Mouse (Mus musculus): Measurements from ENCODE around the gene Bend7. TPM values are rescaled to one million over a fixed set of nuclear protein-coding genes. Genes with fewer than 3 reads are reported as not detected.

Bend7 gene
- polyA plus RNA-seq, 1 experiment from 2014 or later = 12.8 TPM

DNA sequence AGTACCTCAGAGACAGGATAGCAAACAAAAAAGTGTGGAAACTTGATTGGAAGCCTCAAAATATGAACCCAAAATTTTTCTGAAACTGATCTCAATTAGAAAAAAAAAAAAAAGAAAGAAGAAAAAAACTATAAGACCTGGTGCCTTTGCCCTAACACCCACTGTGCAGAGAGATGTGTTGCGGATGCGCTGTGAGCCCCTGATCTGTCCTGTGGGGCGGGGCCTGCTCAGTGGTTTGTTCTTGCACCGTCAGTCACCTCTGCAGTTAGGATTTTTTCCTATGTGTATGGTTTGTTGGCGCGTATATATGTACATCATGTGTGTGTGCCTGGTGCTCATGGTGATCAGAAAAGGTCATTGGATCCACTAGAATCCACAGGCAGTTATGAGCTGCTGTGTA is 56.3 kb downstream of the Bend7 start:
- H3K4me1 ChIP-seq (replicated peaks; ENCODE audit: control insufficient read depth, insufficient read depth, low read length) = no peaks in the 10 kb centered on the region
- no peak overlapping the region for H3K9ac ChIP-seq (ENCODE audit: low read depth, low read length)
- no peak for ATAC-seq
- WGBS = 96% methylated on average over 6 of the region's 6 CpGs
- H3K27ac ChIP-seq (ENCODE audit: low read depth, low read length) = no peak overlapping the region
- H3K27me3 ChIP-seq (replicated peaks; ENCODE audit: control insufficient read depth, insufficient read depth, low read length) = no peaks in the 10 kb centered on the region
- no peaks in the 10 kb centered on the region for H3K9me3 ChIP-seq (ENCODE audit: control insufficient read depth)
- no peak overlapping the region for H3K4me2 ChIP-seq (replicated peaks; ENCODE audit: low read depth)
- no peak for TF ChIP-seq CTCF (IDR thresholded peaks at IDR 0.05; ENCODE audit: low read depth)
- H3K4me3 ChIP-seq (ENCODE audit: low read depth, low read length) = no peak overlapping the region
- no peaks in the 10 kb centered on the region for H3K36me3 ChIP-seq (ENCODE audit: control insufficient read depth, insufficient read depth)

DNA sequence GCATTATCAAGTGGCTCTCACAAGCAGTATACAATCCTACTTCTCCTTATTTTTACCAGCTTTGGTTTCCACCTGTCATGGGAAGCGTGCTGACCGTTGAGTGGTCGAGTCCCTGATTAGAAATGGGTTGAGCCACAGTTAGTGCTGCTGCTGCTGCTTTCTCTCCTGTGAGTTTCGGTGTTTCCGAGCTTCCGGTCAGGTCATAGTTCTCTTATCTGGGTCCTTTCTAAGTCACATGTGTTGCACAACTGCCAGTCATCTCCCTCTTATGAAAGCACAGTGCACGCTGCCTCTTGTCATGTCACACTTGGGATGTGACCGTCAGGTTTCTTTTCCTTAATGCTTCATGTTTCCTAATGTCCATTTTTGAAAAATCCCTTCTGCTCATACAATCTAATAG is 59.7 kb downstream of the Bend7 start:
- TF ChIP-seq CTCF (IDR thresholded peaks at IDR 0.05; ENCODE audit: low read depth) = no peak
- no peaks in the 10 kb centered on the region for H3K27me3 ChIP-seq (replicated peaks; ENCODE audit: control insufficient read depth, insufficient read depth, low read length)
- no peak overlapping the region for H3K9ac ChIP-seq (ENCODE audit: low read depth, low read length)
- 57% methylated on average over 8 of the region's 8 CpGs for WGBS
- no peaks in the 10 kb centered on the region for H3K36me3 ChIP-seq (ENCODE audit: control insufficient read depth, insufficient read depth)
- H3K4me2 ChIP-seq (replicated peaks; ENCODE audit: low read depth) = 0 out of 2 replicates have a peak overlapping the region, but pooled peaks have one; percentile 30
- no peak overlapping the region for H3K27ac ChIP-seq (ENCODE audit: low read depth, low read length)
- no peak overlapping the region for H3K4me3 ChIP-seq (ENCODE audit: low read depth, low read length)
- no peaks in the 10 kb centered on the region for H3K9me3 ChIP-seq (ENCODE audit: control insufficient read depth)
- peak; percentile 28; the same call in 1 of the 2 replicates for ATAC-seq
- H3K4me1 ChIP-seq (replicated peaks; ENCODE audit: control insufficient read depth, insufficient read depth, low read length) = no peaks in the 10 kb centered on the region

DNA sequence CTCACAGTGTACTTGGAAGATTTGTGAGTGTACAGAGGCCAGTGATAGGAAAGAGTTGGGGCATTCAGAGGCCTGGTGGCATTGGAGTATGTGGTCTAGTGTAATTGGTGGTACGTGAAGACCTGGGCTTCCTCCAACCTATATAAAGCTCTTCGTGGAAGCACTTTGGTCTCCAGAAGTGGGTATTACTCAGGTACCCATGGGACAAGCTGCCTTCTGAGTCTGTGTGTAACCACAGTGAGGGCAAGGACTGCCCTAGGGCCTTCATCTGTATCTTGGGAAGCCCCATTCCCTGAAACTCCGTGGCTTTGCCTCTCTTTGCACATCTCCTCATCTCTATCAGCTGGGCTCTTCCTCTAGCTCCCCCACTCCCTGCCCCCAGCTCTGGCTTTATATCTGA is 64.0 kb downstream of the Bend7 start:
- no peak overlapping the region for H3K4me3 ChIP-seq (ENCODE audit: low read depth, low read length)
- no peak for TF ChIP-seq CTCF (IDR thresholded peaks at IDR 0.05; ENCODE audit: low read depth)
- no peak overlapping the region for H3K9ac ChIP-seq (ENCODE audit: low read depth, low read length)
- H3K4me2 ChIP-seq (replicated peaks; ENCODE audit: low read depth) = no peak overlapping the region
- no peaks in the 10 kb centered on the region for H3K4me1 ChIP-seq (replicated peaks; ENCODE audit: control insufficient read depth, insufficient read depth, low read length)
- whole genome bisulfite sequencing = 93% methylated on average over 3 of the region's 3 CpGs
- H3K27ac ChIP-seq (ENCODE audit: low read depth, low read length) = no peak overlapping the region
- H3K27me3 ChIP-seq (replicated peaks; ENCODE audit: control insufficient read depth, insufficient read depth, low read length) = no peaks in the 10 kb centered on the region
- no peak for ATAC-seq
- no peaks in the 10 kb centered on the region; the same call in 1 of the 2 replicates for H3K36me3 ChIP-seq (ENCODE audit: control insufficient read depth, insufficient read depth)
- no peaks in the 10 kb centered on the region for H3K9me3 ChIP-seq (ENCODE audit: control insufficient read depth)

DNA sequence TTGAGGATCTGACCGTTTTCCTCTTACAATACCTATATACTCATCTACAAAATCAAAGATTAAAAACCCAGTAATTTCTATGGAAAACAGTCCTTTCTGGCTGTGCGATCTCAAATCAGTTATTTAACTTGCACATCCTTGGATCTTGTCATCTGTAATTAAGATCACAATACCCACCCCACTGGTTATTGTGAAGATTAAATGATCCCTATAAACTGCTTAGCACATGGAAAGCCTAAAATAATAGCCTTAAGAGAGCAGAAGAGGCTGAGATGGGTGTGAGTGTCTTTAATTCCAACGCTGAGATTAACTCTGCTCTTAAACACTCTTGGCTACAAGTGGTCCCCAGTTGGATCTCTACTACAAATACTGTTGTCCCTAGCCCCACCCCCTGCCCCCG is 64.8 kb downstream of the Bend7 start:
- H3K36me3 ChIP-seq (ENCODE audit: control insufficient read depth, insufficient read depth) = no peaks in the 10 kb centered on the region; the same call in 1 of the 2 replicates
- H3K27me3 ChIP-seq (replicated peaks; ENCODE audit: control insufficient read depth, insufficient read depth, low read length) = no peaks in the 10 kb centered on the region
- ATAC-seq = no peak
- H3K9ac ChIP-seq (ENCODE audit: low read depth, low read length) = no peak overlapping the region
- H3K27ac ChIP-seq (ENCODE audit: low read depth, low read length) = no peak overlapping the region
- 79% methylated on average over 4 of the region's 4 CpGs for WGBS
- no peak for TF ChIP-seq CTCF (IDR thresholded peaks at IDR 0.05; ENCODE audit: low read depth)
- no peaks in the 10 kb centered on the region for H3K4me1 ChIP-seq (replicated peaks; ENCODE audit: control insufficient read depth, insufficient read depth, low read length)
- H3K4me3 ChIP-seq (ENCODE audit: low read depth, low read length) = no peak overlapping the region
- H3K9me3 ChIP-seq (ENCODE audit: control insufficient read depth) = no peaks in the 10 kb centered on the region
- no peak overlapping the region for H3K4me2 ChIP-seq (replicated peaks; ENCODE audit: low read depth)

DNA sequence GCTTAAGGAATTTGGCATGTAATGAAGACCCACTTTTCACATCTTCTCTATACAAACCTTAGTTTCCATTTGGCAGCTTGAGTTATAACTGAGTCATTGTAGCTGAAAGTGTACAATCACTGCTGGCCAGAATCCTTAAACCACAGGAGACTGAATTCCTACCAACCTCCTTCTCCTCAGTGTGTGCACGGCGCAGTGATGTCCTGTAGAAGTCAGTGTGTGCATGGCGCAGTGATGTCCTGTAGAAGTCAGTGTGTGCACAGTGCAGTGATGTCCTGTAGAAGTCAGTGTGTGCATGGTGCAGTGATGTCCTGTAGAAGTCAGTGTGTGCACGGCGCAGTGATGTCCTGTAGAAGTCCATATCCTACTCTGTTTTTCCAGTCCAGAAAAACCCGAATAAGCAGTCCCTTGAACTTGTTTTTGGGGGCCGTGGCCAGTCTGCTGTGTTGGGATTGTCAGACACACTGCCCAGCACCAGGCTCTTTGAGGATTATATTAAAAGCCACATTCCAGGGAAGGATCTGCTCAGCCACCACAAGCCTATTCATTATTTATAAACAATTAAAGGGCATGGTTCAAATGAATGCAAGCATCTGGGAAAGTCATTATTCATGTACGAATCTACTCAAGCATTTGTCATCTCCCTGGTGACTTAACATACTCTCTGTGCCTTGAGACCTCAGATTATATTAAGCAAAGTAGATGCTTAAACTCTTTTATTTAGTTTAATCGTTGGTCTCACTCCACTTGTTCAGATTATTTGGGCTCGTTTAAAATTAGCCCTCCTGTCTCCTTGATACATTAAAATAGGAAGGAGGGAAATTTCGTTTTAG is 65.4 kb downstream of the Bend7 start:
- Histone ChIP-seq H3K4me3 (ENCODE audit: low read depth, low read length) (no peak overlapping the region), H3K4me2 (replicated peaks; ENCODE audit: low read depth) (no peak overlapping the region), H3K27me3 (replicated peaks; ENCODE audit: control insufficient read depth, insufficient read depth, low read length) (no peaks in the 10 kb centered on the region), H3K9ac (ENCODE audit: low read depth, low read length) (no peak overlapping the region), H3K36me3 (ENCODE audit: control insufficient read depth, insufficient read depth) (no peaks in the 10 kb centered on the region; the same call in 1 of the 2 replicates), H3K9me3 (ENCODE audit: control insufficient read depth) (no peaks in the 10 kb centered on the region), H3K27ac (ENCODE audit: low read depth, low read length) (no peak overlapping the region), H3K4me1 (replicated peaks; ENCODE audit: control insufficient read depth, insufficient read depth, low read length) (no peaks in the 10 kb centered on the region)
- ATAC-seq = no peak
- no peak for TF ChIP-seq CTCF (IDR thresholded peaks at IDR 0.05; ENCODE audit: low read depth)
- 80% methylated on average over 11 of the region's 11 CpGs for WGBS

DNA sequence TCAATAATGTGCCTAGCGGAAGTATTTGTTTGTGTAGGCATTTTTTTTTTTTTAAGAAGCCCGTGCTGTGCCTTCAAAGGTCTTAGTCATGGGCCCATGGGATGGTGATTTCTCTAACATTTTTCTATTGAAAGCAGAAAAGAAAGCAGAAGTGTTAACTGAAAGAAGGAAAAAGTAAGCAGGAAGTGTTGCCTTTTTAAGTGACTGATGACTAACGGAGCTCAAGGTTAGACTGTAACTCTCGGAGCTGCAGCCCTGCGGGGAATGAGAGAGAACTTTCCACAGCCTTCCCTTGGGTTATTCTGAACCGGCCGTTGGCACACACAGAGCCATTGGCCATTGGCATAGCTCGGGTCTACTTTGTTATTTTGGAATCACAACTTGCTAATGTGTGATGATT is 66.4 kb downstream of the Bend7 start:
- Histone ChIP-seq H3K27ac (ENCODE audit: low read depth, low read length) (no peak overlapping the region), H3K9ac (ENCODE audit: low read depth, low read length) (no peak overlapping the region)
- 66% methylated on average over 8 of the region's 8 CpGs for WGBS

More for the DNA sequence above, 66.4 kb downstream of the Bend7 start:
- H3K4me1 ChIP-seq (replicated peaks; ENCODE audit: control insufficient read depth, insufficient read depth, low read length) = no peaks in the 10 kb centered on the region
- H3K27me3 ChIP-seq (replicated peaks; ENCODE audit: control insufficient read depth, insufficient read depth, low read length) = no peaks in the 10 kb centered on the region
- no peaks in the 10 kb centered on the region; the same call in 1 of the 2 replicates for H3K36me3 ChIP-seq (ENCODE audit: control insufficient read depth, insufficient read depth)
- H3K4me2 ChIP-seq (replicated peaks; ENCODE audit: low read depth) = no peak overlapping the region
- no peaks in the 10 kb centered on the region for H3K9me3 ChIP-seq (ENCODE audit: control insufficient read depth)
- TF ChIP-seq CTCF (IDR thresholded peaks at IDR 0.05; ENCODE audit: low read depth) = no peak
- no peak overlapping the region for H3K4me3 ChIP-seq (ENCODE audit: low read depth, low read length)
- ATAC-seq = no peak
